Mouse (Mus musculus): ENCODE data around the gene Gzmb. TPM values are rescaled to one million over a fixed set of nuclear protein-coding genes. Genes with fewer than 3 reads are reported as not detected.
"Not testable (repeated sequence)": the region's sequence is repeated elsewhere in the genome, so short reads cannot be mapped to it uniquely, and the experiment has no call there.

The Gzmb gene
- 0.39 and 0.44 TPM in 2 replicates for polyA plus RNA-seq (2015; fragmentation: Nextera tagmentation; extraction: Ambion mirVana)

GRCm38 (mm10) chr14:56262153-56262552, at the start of gene Gzmb:
TSS of gene Gzmb (minus strand) at chr14:56262260.
- Histone ChIP-seq H3K36me3 (replicated peaks) (no peaks in the 10 kb centered on the region), H3K4me3 (replicated peaks) (no peak within 1 kb of the TSS), H3K27ac (replicated peaks) (no peak within 1 kb of the TSS), H3K9me3 (replicated peaks) (no peaks in the 10 kb centered on the region), H3K9ac (no peak within 1 kb of the TSS), H3K4me2 (no peak within 1 kb of the TSS), H3K27me3 (no peaks in the 10 kb centered on the region), H3K4me1 (replicated peaks) (no peaks in the 10 kb centered on the region)
- no peak for ATAC-seq (ENCODE audit: insufficient read depth)
- 65% methylated on average over 5 of the region's 5 CpGs for WGBS (ENCODE audit: insufficient replicate concordance)

- H3K27ac ChIP-seq (replicated peaks); H3K4me1 ChIP-seq (replicated peaks); H3K9ac ChIP-seq; H3K9me3 ChIP-seq (replicated peaks); H3K4me2 ChIP-seq; H3K27me3 ChIP-seq; ATAC-seq (ENCODE audit: insufficient read depth); H3K4me3 ChIP-seq (replicated peaks); H3K36me3 ChIP-seq (replicated peaks): not testable (repeated sequence)
Measured at GRCm38 (mm10) chr14:56311801-56312200, 49.7 kb upstream of the Gzmb start.

GRCm38 (mm10) chr14:56310238-56310637, 48.2 kb upstream of the Gzmb start:
- no peaks in the 10 kb centered on the region for H3K9me3 ChIP-seq (replicated peaks)
- no peak for ATAC-seq (ENCODE audit: insufficient read depth)
- no peak overlapping the region for H3K4me3 ChIP-seq (replicated peaks)
- no peaks in the 10 kb centered on the region for H3K4me1 ChIP-seq (replicated peaks)
- no peak overlapping the region for H3K9ac ChIP-seq
- no peaks in the 10 kb centered on the region for H3K36me3 ChIP-seq (replicated peaks)
- no peak overlapping the region for H3K4me2 ChIP-seq
- H3K27ac ChIP-seq (replicated peaks), result no peak overlapping the region
- 67% methylated on average over 9 of the region's 9 CpGs for WGBS (ENCODE audit: insufficient replicate concordance)
- H3K27me3 ChIP-seq, result no peaks in the 10 kb centered on the region

GRCm38 (mm10) chr14:56304149-56304548, 42.1 kb upstream of the Gzmb start:
- ATAC-seq (ENCODE audit: insufficient read depth), result no peak
- H3K27me3 ChIP-seq, result no peaks in the 10 kb centered on the region
- no peaks in the 10 kb centered on the region for H3K36me3 ChIP-seq (replicated peaks)
- no peak overlapping the region for H3K27ac ChIP-seq (replicated peaks)
- H3K4me3 ChIP-seq (replicated peaks), result no peak overlapping the region
- H3K4me2 ChIP-seq, result no peak overlapping the region
- H3K9me3 ChIP-seq (replicated peaks), result no peaks in the 10 kb centered on the region
- H3K4me1 ChIP-seq (replicated peaks), result no peaks in the 10 kb centered on the region
- WGBS (ENCODE audit: insufficient replicate concordance), result 0% methylated on average over 4 of the region's 4 CpGs
- no peak overlapping the region for H3K9ac ChIP-seq

GRCm38 (mm10) chr14:56303506-56304025, 41.5 kb upstream of the Gzmb start:
- Histone ChIP-seq H3K36me3 (replicated peaks) (no peaks in the 10 kb centered on the region), H3K9ac (no peak overlapping the region), H3K27me3 (no peaks in the 10 kb centered on the region), H3K4me2 (no peak overlapping the region; the same call in 1 of the 2 replicates), H3K27ac (replicated peaks) (no peak overlapping the region), H3K4me1 (replicated peaks) (no peaks in the 10 kb centered on the region), H3K4me3 (replicated peaks) (no peak overlapping the region), H3K9me3 (replicated peaks) (no peaks in the 10 kb centered on the region)
- no peak for ATAC-seq (ENCODE audit: insufficient read depth)
- WGBS (ENCODE audit: insufficient replicate concordance), result 45% methylated on average over 10 of the region's 10 CpGs

- no peaks in the 10 kb centered on the region for H3K9me3 ChIP-seq (replicated peaks)
- ATAC-seq (ENCODE audit: insufficient read depth), result no peak
- no peak overlapping the region for H3K4me3 ChIP-seq (replicated peaks)
- 83% methylated on average over 3 of the region's 3 CpGs for WGBS (ENCODE audit: insufficient replicate concordance)
- no peaks in the 10 kb centered on the region for H3K36me3 ChIP-seq (replicated peaks)
- H3K27ac ChIP-seq (replicated peaks), result no peak overlapping the region
- no peaks in the 10 kb centered on the region for H3K4me1 ChIP-seq (replicated peaks)
- no peak overlapping the region for H3K9ac ChIP-seq
- H3K4me2 ChIP-seq, result no peak overlapping the region
- no peaks in the 10 kb centered on the region for H3K27me3 ChIP-seq
Measured at GRCm38 (mm10) chr14:56302091-56302490, 40.0 kb upstream of the Gzmb start.

GRCm38 (mm10) chr14:56296786-56297185, 34.7 kb upstream of the Gzmb start:
- no peak overlapping the region for H3K9ac ChIP-seq
- no peak overlapping the region for H3K27ac ChIP-seq (replicated peaks)
- 32% methylated on average over 5 of the region's 5 CpGs for WGBS (ENCODE audit: insufficient replicate concordance)
- H3K4me2 ChIP-seq, result no peak overlapping the region
- no peaks in the 10 kb centered on the region for H3K27me3 ChIP-seq
- no peaks in the 10 kb centered on the region for H3K36me3 ChIP-seq (replicated peaks)
- no peaks in the 10 kb centered on the region for H3K4me1 ChIP-seq (replicated peaks)
- H3K4me3 ChIP-seq (replicated peaks), result no peak overlapping the region
- no peaks in the 10 kb centered on the region for H3K9me3 ChIP-seq (replicated peaks)
- ATAC-seq (ENCODE audit: insufficient read depth), result no peak

GRCm38 (mm10) chr14:56296106-56296505, 34.0 kb upstream of the Gzmb start:
- no peaks in the 10 kb centered on the region for H3K27me3 ChIP-seq
- WGBS (ENCODE audit: insufficient replicate concordance), result 55% methylated on average over 4 of the region's 4 CpGs
- H3K4me2 ChIP-seq, result no peak overlapping the region
- no peak overlapping the region for H3K4me3 ChIP-seq (replicated peaks)
- H3K27ac ChIP-seq (replicated peaks), result no peak overlapping the region
- H3K9ac ChIP-seq, result no peak overlapping the region
- H3K4me1 ChIP-seq (replicated peaks), result no peaks in the 10 kb centered on the region
- no peaks in the 10 kb centered on the region for H3K36me3 ChIP-seq (replicated peaks)
- no peak for ATAC-seq (ENCODE audit: insufficient read depth)
- no peaks in the 10 kb centered on the region for H3K9me3 ChIP-seq (replicated peaks)

GRCm38 (mm10) chr14:56293146-56293545, 31.1 kb upstream of the Gzmb start:
- H3K4me3 ChIP-seq (replicated peaks), result no peak overlapping the region
- no peaks in the 10 kb centered on the region for H3K36me3 ChIP-seq (replicated peaks)
- no peak overlapping the region for H3K27ac ChIP-seq (replicated peaks)
- no peak for ATAC-seq (ENCODE audit: insufficient read depth)
- no peaks in the 10 kb centered on the region for H3K9me3 ChIP-seq (replicated peaks)
- H3K27me3 ChIP-seq, result no peaks in the 10 kb centered on the region
- H3K9ac ChIP-seq, result no peak overlapping the region
- H3K4me1 ChIP-seq (replicated peaks), result no peaks in the 10 kb centered on the region
- no peak overlapping the region for H3K4me2 ChIP-seq

- no peaks in the 10 kb centered on the region for H3K36me3 ChIP-seq (replicated peaks)
- no peak for ATAC-seq (ENCODE audit: insufficient read depth)
- no peak overlapping the region for H3K27ac ChIP-seq (replicated peaks)
- WGBS (ENCODE audit: insufficient replicate concordance), result 40% methylated on average over 5 of the region's 5 CpGs
- no peak overlapping the region for H3K9ac ChIP-seq
- no peak overlapping the region for H3K4me3 ChIP-seq (replicated peaks)
- H3K9me3 ChIP-seq (replicated peaks), result no peaks in the 10 kb centered on the region
- H3K4me1 ChIP-seq (replicated peaks), result no peaks in the 10 kb centered on the region
- H3K27me3 ChIP-seq, result no peaks in the 10 kb centered on the region
- H3K4me2 ChIP-seq, result no peak overlapping the region
Measured at GRCm38 (mm10) chr14:56288651-56289050, 26.6 kb upstream of the Gzmb start.

GRCm38 (mm10) chr14:56287806-56288205, 25.7 kb upstream of the Gzmb start:
- ATAC-seq (ENCODE audit: insufficient read depth), result no peak
- Histone ChIP-seq H3K27ac (replicated peaks) (no peak overlapping the region), H3K36me3 (replicated peaks) (no peaks in the 10 kb centered on the region), H3K9ac (no peak overlapping the region), H3K9me3 (replicated peaks) (no peaks in the 10 kb centered on the region), H3K4me1 (replicated peaks) (no peaks in the 10 kb centered on the region), H3K27me3 (no peaks in the 10 kb centered on the region), H3K4me2 (no peak overlapping the region), H3K4me3 (replicated peaks) (no peak overlapping the region)
- WGBS (ENCODE audit: insufficient replicate concordance), result 44% methylated on average over 5 of the region's 5 CpGs
